Mouse (Mus musculus): ENCODE measurements around the gene Gm21762. TPM values are rescaled to one million over a fixed set of nuclear protein-coding genes. Genes with fewer than 3 reads are reported as not detected.

Gm21762 gene
- 1.7 TPM for total RNA-seq (2023)

DNA sequence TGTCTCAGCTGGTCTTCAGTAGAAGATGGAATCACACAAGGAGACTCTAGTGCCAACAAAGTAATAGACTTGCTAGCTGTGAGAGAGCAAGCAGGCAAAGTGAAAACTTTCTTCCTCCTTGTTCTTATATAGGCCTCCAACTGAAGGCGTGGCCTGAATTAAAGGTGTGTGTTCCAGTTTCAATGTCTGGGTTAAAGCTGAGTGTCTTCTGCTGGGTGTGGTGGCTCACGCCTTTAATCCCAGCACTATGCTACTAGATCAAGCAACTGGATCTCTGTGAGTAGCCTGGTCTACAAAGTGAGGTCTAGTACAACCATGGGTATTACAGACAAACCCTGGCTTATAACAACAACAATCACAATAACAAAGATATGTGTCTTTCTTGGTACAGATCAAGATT, at the start of gene Gm21762:
Gene Gm21762, minus strand, starts transcription at position 101 of the 400 bp plus-strand sequence.

DNA sequence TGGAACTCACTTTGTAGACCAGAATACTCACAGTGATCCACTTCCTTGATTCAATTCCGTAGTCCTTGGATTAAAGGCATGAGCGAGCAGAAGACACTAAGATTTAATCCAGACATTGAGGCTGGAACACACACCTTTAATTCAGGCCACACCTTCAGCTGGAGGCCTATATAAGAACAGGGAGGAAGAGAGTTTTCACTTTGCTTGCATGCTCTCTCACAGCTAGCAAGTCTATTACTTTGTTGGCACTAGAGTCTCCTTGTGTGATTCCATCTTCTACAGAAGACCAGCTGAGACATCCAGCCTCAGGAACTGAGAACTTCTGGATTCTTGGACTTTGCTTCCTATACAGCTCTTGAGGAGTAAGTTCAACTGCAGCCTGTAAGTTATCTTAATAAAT, 47.1 kb upstream of the Gm21762 start, which contains the start of gene AF067061:
Gene AF067061, plus strand, starts transcription at position 245 of the 400 bp plus-strand sequence.

DNA sequence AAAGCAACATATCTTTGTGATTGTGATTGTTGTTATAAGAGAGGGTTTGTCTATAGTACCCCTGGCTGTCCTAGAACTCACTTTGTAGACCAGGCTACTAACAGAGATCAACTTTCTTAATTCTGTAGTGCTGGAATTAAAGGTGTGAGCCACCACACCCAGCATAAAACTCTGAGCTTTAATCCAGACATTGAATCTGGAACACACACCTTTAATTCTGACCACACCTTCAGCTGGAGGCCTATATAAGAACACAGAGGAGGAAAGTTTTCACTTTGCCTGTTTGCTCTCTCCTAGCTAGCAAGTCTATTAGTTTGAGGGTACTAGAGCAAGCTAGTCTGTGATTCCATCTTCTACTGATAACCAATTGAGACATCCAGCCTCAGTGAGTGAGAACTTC, 23.1 kb upstream of the Gm21762 start, which contains the start of gene Gm21731:
Gene Gm21731, plus strand, starts transcription at position 301 of the 400 bp plus-strand sequence.

DNA sequence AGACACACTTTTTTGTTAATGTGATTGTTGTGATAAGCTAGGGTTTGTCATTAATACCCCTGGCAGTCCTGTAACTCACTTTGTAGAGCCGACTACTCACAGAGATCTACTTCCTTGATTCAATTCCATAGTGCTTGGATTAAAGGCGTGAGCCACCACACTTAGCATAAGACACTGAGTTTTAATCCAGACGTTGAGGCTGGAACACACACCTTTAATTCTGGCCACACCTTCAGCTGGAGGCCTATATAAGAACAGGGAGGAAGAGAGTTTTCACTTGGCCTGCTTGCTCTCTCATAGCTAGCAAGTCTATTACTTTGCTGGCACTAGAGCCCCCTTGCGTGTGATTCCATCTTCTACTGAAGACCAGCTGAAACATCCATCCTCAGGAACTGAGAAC, 43.6 kb downstream of the Gm21762 start, which contains the start of gene Gm21818:
Gene Gm21818, plus strand, starts transcription at position 301 of the 400 bp plus-strand sequence.

Other genes starting within 250 kb of the Gm21762 start
- gene Gm36079, start 188.9 kb downstream of the Gm21762 start, total RNA-seq (2023): not detected
- gene Gm21188, start 163.8 kb downstream of the Gm21762 start, total RNA-seq (2023): 0.40 TPM
- gene Gm20767, start 75.7 kb downstream of the Gm21762 start, total RNA-seq (2023): not detected
- not detected for gene Gm21818, start 43.5 kb downstream of the Gm21762 start, total RNA-seq (2023)
- gene Gm21731, start 23.2 kb upstream of the Gm21762 start, total RNA-seq (2023): not detected
- not detected for gene AF067061, start 47.2 kb upstream of the Gm21762 start, total RNA-seq (2023)
- 7.0 TPM for gene BC147527, start 84.4 kb upstream of the Gm21762 start, total RNA-seq (2023)
- gene Tcstv3, start 100.9 kb upstream of the Gm21762 start, total RNA-seq (2023): not detected

Measured in CD8-positive naive resting alpha-beta T cell, adult 57 days (primary cell).